Mouse (Mus musculus) gastrocnemius, adult 18-20 months (tissue): Measurements from ENCODE around the gene Fjx1. TPM values are rescaled to one million over a fixed set of nuclear protein-coding genes. Genes with fewer than 3 reads are reported as not detected.

ENCODE experiments used
- DNase-seq: peaks from one replicate; pipeline ENCODE4 v3.0.0; 2021; ENCODE audit warnings: low spot score
- long read RNA-seq, 2 experiments: library from polyadenylated mRNA; stranded (forward); transcript quantifications; one replicate each; pipeline ENCODE4 v2.0.0; 2021
- total RNA-seq, 2 experiments: library from RNA; stranded (reverse); gene quantifications; 2 replicates each; pipeline ENCODE4 v1.2.3; 2021

Fjx1 gene
- total RNA-seq, result under 1 TPM; 0.27 to 0.33 TPM
- long read RNA-seq, experiment 1, partial matches to known transcripts, result 0 of 1 reads
- long read RNA-seq, experiment 1, other reads (novel, unspliced or antisense), result 0 of 1 reads
- long read RNA-seq, experiment 2, result 0 reads

GRCm38 (mm10) chr2:102451671-102452549, at the start of gene Fjx1:
Gene Fjx1, minus strand, starts transcription at chr2:102452499.
- peak; percentile 17 for DNase-seq

- DNase-seq, result no peak
Measured at GRCm38 (mm10) chr2:102500001-102500689, 47.8 kb upstream of the Fjx1 start.

GRCm38 (mm10) chr2:102480738-102481137, 28.4 kb upstream of the Fjx1 start:
- DNase-seq, result no peak

GRCm38 (mm10) chr2:102476101-102476500, 23.8 kb upstream of the Fjx1 start:
- DNase-seq, result no peak

GRCm38 (mm10) chr2:102468645-102469044, 16.3 kb upstream of the Fjx1 start:
- no peak for DNase-seq

- DNase-seq, result no peak
Measured at GRCm38 (mm10) chr2:102464342-102464732, 12.0 kb upstream of the Fjx1 start.

- peak; percentile 66 for DNase-seq
Measured at GRCm38 (mm10) chr2:102463587-102464341, 11.5 kb upstream of the Fjx1 start.

GRCm38 (mm10) chr2:102461491-102461890, 9.2 kb upstream of the Fjx1 start:
- DNase-seq, result no peak

GRCm38 (mm10) chr2:102455126-102455525, 2.8 kb upstream of the Fjx1 start:
- no peak for DNase-seq

- peak; percentile 12 for DNase-seq
Measured at GRCm38 (mm10) chr2:102453447-102453846, 1.1 kb upstream of the Fjx1 start.

- peak; percentile 16 for DNase-seq
Measured at GRCm38 (mm10) chr2:102450761-102451670, 1.3 kb downstream of the Fjx1 start.

GRCm38 (mm10) chr2:102450248-102450760, 2.0 kb downstream of the Fjx1 start:
- DNase-seq, result peak; percentile 47

- DNase-seq, result peak; percentile 5
Measured at GRCm38 (mm10) chr2:102449630-102450247, 2.6 kb downstream of the Fjx1 start.

GRCm38 (mm10) chr2:102449056-102449455, 3.2 kb downstream of the Fjx1 start:
- no peak for DNase-seq

GRCm38 (mm10) chr2:102447831-102448230, 4.5 kb downstream of the Fjx1 start:
- no peak for DNase-seq

GRCm38 (mm10) chr2:102446851-102447250, 5.4 kb downstream of the Fjx1 start:
- DNase-seq, result no peak

- no peak for DNase-seq
Measured at GRCm38 (mm10) chr2:102437357-102438030, 14.8 kb downstream of the Fjx1 start.

GRCm38 (mm10) chr2:102433879-102434278, 18.4 kb downstream of the Fjx1 start:
- DNase-seq, result no peak

- DNase-seq, result no peak
Measured at GRCm38 (mm10) chr2:102431084-102431483, 21.2 kb downstream of the Fjx1 start.
